Mouse (Mus musculus) left cerebral cortex, adult 8-10 months (tissue): ENCODE data around the gene Mynn. TPM values are rescaled to one million over a fixed set of nuclear protein-coding genes. Genes with fewer than 3 reads are reported as not detected.

Experiments used
- DNase-seq, 2 experiments: peaks; one replicate each; pipeline ENCODE4 v3.0.0; 2022; ENCODE audit warnings: low spot score in 2 of 2
- total RNA-seq, 4 experiments: library from RNA; stranded (reverse); gene quantifications; 2 replicates each; pipeline ENCODE4 v1.2.4; 2022

Mynn gene
- total RNA-seq, 4 experiments from 2014 or later = 14.5 to 19.6 (median 17.5) TPM

DNA sequence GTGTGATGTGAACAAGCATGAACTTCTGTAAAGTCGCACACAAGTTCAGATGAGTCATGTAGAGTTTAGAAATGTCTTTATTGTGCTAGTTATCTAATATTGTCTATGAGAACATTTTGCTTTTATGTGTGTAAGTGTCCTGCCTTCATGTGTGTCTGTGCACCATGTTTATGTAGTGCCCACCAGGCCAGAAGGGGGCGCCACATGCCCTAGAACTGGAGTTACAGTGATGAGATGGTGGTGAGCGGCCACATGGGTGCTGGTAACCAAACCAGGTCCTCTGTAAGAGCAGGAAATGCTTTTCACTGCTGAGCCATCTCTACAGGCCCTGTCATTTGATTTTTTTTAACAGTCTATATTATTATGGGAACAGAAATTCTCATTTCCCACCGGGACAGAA, 33.8 kb downstream of the Mynn start:
- DNase-seq = no peak

DNA sequence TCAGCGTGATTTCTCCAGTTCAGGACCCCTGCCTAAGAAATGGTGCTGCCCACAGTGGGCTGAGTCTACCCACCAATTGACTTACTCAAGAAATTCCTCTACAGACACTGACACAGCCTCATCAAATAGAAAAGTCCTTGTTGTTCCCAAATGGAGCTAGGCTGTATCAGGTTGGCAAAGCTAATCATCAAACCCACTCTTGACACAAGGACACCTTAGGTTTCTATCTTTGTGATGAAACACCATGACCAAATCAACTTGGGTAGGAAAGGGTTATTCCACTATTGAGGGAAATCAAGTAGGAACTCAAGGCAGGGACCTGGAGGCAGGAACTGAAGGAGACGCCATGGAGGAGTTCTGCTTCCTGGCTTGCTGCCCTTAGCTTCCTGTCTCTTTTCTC, 42.3 kb downstream of the Mynn start, which contains the start of gene Lrriq4:
Gene Lrriq4, plus strand, starts transcription at position 301 of the 400 bp plus-strand sequence.
- no peak for DNase-seq

DNA sequence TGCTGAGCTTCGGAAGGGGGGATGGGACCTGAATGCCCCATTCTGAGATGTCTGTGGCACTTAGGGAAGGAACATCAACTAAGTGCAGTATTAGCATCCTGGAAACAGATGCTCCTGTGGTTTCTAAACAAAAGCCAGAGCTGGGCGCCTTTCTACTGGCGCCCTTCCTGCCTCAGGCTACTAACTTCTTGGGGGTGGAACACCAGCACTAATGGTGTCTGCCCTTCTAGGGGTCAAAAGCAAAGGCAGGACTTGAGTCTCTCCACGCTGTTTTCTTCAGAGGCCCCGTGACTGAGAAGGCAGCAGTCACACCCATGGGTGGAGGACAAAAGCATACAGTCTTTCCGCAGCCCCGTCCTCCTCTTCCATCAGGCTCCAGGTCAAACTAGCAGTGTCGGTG, 44.9 kb downstream of the Mynn start:
- no peak for DNase-seq

DNA sequence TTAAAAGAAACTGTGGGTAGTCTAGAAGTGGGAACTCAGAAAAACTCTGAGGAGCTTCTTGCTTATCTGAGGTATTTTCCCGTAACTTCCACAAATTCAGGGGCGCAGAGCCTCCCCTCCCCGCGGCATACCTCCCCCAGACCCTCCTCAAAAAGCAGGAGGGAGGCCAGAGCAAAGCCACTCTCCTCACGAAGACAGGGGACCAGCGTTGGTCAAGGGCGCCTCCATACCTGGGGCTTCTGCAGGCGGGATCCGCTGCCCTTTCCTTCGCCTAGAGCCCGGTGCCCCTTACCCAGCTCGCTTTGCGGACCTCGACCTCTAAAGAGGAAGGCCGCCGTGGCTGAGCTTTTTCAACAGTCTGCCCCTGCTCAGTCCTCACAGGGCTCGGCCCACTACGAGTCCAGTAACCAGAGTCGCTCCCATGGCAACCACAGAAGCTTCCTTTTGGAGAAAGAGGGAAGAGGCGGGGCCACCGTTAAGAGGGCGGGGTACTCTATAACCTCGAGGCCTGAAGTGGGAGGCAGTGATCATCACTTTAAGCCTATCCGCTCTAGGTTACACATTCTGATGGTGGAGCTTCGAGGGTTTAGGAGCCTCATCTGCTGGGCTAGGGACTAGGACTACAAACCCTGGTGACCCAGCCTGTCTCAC, 45.7 kb downstream of the Mynn start, which contains the start of gene Lrrc34:
Gene Lrrc34, minus strand, starts transcription at position 430 of the 651 bp plus-strand sequence.
- DNase-seq = no peak

DNA sequence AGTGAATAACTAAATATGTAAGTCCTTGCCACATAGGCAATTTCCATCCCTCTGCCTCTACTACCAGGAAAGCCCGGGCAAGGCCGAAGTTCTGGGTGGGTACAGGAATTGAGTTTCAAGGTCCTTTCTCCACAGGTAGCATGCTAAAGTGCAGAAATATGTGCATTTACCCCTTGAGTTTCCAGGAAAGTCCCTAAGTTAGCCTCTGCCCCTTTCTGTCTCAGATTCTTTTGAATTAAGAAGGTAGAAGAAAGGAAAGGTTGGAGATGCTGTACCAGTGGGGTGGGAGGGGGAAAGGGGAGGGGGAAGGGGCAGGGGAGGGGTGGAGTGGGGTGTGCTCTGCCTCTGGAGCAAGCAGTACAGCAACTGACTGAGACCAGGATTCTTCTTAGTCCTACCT, 46.6 kb downstream of the Mynn start:
- DNase-seq = no peak

DNA sequence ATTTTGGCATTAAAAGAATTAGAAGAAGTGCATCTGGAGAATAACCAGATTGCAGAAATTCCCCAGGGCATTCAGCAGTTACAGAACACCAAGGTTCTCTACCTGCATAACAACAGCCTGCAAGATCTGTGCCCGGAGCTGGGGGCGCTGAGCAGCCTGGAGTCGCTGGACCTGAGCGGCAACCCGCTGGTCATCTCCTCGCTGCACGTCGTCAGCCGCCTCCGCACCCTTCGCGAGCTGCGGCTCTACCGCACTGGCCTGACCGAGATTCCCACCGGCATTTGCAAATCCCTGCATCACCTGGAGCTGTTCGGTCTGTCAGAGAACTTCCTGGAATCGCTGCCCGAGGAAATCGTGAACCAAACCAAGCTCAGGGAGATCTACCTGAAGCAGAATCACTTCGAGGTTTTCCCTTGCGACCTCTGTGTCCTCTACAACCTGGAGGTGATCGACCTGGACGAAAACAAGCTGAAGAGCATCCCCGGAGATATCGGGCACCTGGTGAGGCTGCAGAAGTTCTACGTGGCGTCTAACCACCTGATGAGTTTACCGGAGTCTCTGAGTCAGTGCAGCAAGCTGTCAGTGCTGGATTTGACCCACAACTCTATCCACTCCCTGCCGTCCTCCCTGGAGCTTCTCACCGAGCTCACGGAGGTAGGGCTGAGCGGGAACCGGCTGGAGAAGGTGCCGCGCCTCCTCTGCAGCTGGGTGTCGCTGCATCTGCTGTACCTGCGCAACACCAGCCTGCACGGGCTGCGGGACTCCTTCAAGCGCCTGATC, 48.4 kb downstream of the Mynn start:
- no peak for DNase-seq

DNA sequence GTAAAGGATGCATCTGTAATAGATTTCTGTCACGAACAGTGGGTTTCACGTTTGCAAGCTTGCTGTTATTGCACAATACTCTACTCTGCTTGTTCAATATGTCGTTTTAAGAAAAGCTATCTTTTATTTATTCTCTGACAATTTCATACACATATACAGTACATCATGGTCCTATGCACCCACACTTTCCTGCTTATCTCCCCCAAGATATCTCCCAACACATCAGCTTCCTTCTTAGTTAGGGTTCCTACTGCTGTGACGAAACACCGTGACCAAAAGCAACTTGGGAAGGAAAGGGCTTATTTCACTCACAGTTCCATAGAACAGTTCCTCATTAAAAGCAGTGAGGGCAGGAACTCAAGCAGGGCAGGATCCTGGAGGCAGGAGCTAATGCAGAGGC, 54.1 kb downstream of the Mynn start:
- no peak for DNase-seq

DNA sequence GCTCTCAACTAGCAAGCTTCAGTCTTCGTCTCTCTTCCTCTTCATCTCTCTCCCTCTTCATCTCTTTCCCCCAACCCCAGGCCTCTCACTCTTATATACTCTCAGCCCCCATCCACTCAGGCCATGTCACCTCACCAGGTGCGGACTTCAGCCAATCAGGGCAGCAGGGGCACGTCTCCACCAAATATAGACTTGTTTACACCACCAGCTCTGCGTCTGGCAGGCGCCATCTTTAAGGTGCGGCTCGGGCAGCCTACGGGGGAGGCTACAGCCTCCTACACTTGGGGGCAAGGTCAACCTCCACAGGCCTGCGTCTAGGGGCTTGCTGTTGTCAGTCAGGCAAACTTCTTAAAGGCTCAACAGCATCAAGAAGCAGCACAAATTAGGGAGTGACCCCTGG, 56.6 kb downstream of the Mynn start:
- DNase-seq = no peak

Other genes with a start within 250 kb of the Mynn start
- gene Mecom, start 54.1 kb upstream of the Mynn start, total RNA-seq = 1 to 10 TPM; 3.4 to 6.2 (median 5.2) TPM
- gene Actrt3, start 2.1 kb upstream of the Mynn start, total RNA-seq = 1 to 10 TPM in 2 of 4 experiments, under 1 TPM in 2; 0.95 to 1.9 (median 1.2) TPM
- gene Lrriq4, start 42.4 kb downstream of the Mynn start, total RNA-seq = not detected
- under 1 TPM in 3 of 4 experiments, not detected in 1; 0.19 to 0.60 (median 0.23) TPM for gene Lrrc34, start 45.8 kb downstream of the Mynn start, total RNA-seq
- not detected for gene Lrrc31, start 97.8 kb downstream of the Mynn start, total RNA-seq
- gene Samd7, start 144.2 kb downstream of the Mynn start, total RNA-seq = under 1 TPM in 1 of 4 experiments, not detected in 3; 0.27 TPM
- gene Sec62, start 190.8 kb downstream of the Mynn start, total RNA-seq = 100 to 1,000 TPM; 101 to 107 (median 103) TPM